Mouse (Mus musculus) testis, adult 2 months (tissue): Measurements from ENCODE around the gene Srpk2.

Experiments used
- CTCF ChIP-seq: fragments of 200-500 bp; IDR thresholded peaks from 2 replicates; pipeline ENCODE4 v1.5.1; 2012; ENCODE audit warnings: low read depth, mild to moderate bottlenecking, inconsistent platforms, low read length, moderate library complexity; ENCODE audit not compliant: control insufficient read depth, insufficient read depth, insufficient replicate concordance
- POLR2A ChIP-seq: fragments of 200-500 bp; IDR thresholded peaks from 2 replicates; pipeline ENCODE4 v1.6.1; 2012; ENCODE audit warnings: low read depth, mild to moderate bottlenecking, inconsistent platforms, low read length, moderate library complexity; ENCODE audit not compliant: control insufficient read depth

DNA sequence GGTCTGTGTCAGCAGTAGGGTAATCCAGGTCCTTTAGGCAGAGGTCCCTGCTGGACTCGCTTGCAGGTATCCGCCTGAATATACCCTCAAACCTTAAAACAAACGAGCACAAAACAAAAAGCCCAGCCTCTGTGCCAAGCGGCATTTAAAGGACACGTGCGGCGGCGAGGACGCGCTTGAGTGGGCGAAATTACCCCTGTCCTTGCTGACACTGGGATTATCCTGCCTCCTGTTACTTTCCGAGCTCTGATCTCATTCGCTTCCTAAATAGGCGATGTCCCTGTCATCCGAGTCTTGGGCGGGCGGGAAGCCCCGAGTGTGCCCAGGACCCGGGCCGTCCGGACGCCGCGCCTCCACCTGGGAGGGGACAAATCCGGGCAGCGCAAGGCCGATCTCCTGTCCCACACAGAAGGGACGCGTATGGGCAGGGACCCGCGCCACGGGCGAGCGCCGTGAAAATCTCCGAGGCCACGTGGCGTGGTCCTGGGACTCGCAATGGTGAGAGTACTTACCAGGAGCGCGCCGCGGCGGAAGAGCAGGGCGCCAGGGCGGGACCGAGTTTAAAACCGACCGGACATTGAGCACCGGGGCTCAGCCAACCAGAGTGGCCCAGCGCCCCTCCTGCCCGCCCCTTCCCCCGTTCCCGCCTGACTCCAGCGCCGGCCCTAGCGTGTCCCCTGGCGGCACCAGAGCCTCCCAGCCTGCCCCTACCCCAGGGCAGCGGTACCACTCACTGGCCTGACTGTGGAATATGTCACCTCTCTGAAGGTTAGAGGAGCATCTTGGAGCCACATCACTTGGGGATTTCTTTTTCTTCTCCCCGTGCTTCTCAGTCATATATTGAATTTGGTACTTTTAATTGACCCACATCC is 27.9 kb upstream of the Srpk2 start:
- 0 out of 2 replicates have a peak, but pooled peaks have one; percentile 5 for TF ChIP-seq CTCF
- peak; percentile 32; the same call in 1 of the 2 replicates for TF ChIP-seq POLR2A
